Mouse (Mus musculus): ENCODE measurements around the gene Fgfr2. TPM values are rescaled to one million over a fixed set of nuclear protein-coding genes. Genes with fewer than 3 reads are reported as not detected.

The Fgfr2 gene
- polyA plus RNA-seq, 1 experiment from 2014 or later, result 24.1 TPM

GRCm38 (mm10) chr7:130547635-130548175 lies 2575.4 kb downstream of the Fgfr2 start:
- no peaks in the 10 kb centered on the region for H3K9me3 ChIP-seq (ENCODE audit: control insufficient read depth, low read length)
- 88% methylated on average over 12 of the region's 12 CpGs for WGBS
- peak overlapping the region; percentile 98 for H3K27ac ChIP-seq (ENCODE audit: low read depth, low read length)
- no peak overlapping the region for H3K9ac ChIP-seq (ENCODE audit: low read depth, low read length)
- H3K4me1 ChIP-seq (ENCODE audit: control insufficient read depth, insufficient read depth, low read depth, low read length), result peaks cover 15% of the 10 kb centered on the region
- no peak for ATAC-seq
- no peaks in the 10 kb centered on the region for H3K27me3 ChIP-seq (replicated peaks; ENCODE audit: control insufficient read depth, insufficient read depth, low read length)
- peak overlapping the region; percentile 94; the same call in 1 of the 2 replicates for H3K4me3 ChIP-seq (ENCODE audit: low read length)
- peaks cover 5% of the 10 kb centered on the region for H3K36me3 ChIP-seq (ENCODE audit: control insufficient read depth, insufficient read depth, low read length)
- H3K4me2 ChIP-seq (ENCODE audit: low read length), result peak overlapping the region; percentile 89

- H3K27ac ChIP-seq (ENCODE audit: low read depth, low read length), result peak overlapping the region; percentile 98
- ATAC-seq, result peak; percentile 97
- no peaks in the 10 kb centered on the region for H3K9me3 ChIP-seq (ENCODE audit: control insufficient read depth, low read length)
- H3K9ac ChIP-seq (ENCODE audit: low read depth, low read length), result peak overlapping the region; percentile 95
- under 1% methylated on average over 81 of the region's 84 CpGs for WGBS
- H3K27me3 ChIP-seq (replicated peaks; ENCODE audit: control insufficient read depth, insufficient read depth, low read length), result no peaks in the 10 kb centered on the region
- peaks cover 15% of the 10 kb centered on the region for H3K4me1 ChIP-seq (ENCODE audit: control insufficient read depth, insufficient read depth, low read depth, low read length)
- H3K4me3 ChIP-seq (ENCODE audit: low read length), result peak overlapping the region; percentile 94
- peaks cover 11% of the 10 kb centered on the region for H3K36me3 ChIP-seq (ENCODE audit: control insufficient read depth, insufficient read depth, low read length)
- peak overlapping the region; percentile 89 for H3K4me2 ChIP-seq (ENCODE audit: low read length)
Measured at GRCm38 (mm10) chr7:130546791-130547484, 2576.2 kb downstream of the Fgfr2 start.

GRCm38 (mm10) chr7:130546421-130546790 lies 2576.7 kb downstream of the Fgfr2 start:
- Histone ChIP-seq H3K4me2 (ENCODE audit: low read length) (peak overlapping the region; percentile 89), H3K27ac (ENCODE audit: low read depth, low read length) (peak overlapping the region; percentile 98), H3K9ac (ENCODE audit: low read depth, low read length) (peak overlapping the region; percentile 95), H3K4me3 (ENCODE audit: low read length) (peak overlapping the region; percentile 94), H3K9me3 (ENCODE audit: control insufficient read depth, low read length) (no peaks in the 10 kb centered on the region), H3K27me3 (replicated peaks; ENCODE audit: control insufficient read depth, insufficient read depth, low read length) (no peaks in the 10 kb centered on the region), H3K4me1 (ENCODE audit: control insufficient read depth, insufficient read depth, low read depth, low read length) (peaks cover 15% of the 10 kb centered on the region), H3K36me3 (ENCODE audit: control insufficient read depth, insufficient read depth, low read length) (peaks cover 11% of the 10 kb centered on the region)
- 5% methylated on average over 7 of the region's 7 CpGs for whole genome bisulfite sequencing
- no peak for ATAC-seq

- H3K27me3 ChIP-seq (replicated peaks; ENCODE audit: control insufficient read depth, insufficient read depth, low read length), result no peaks in the 10 kb centered on the region
- H3K4me3 ChIP-seq (ENCODE audit: low read length), result peak overlapping the region; percentile 94
- H3K4me1 ChIP-seq (ENCODE audit: control insufficient read depth, insufficient read depth, low read depth, low read length), result peaks cover 15% of the 10 kb centered on the region
- 60% methylated on average over 3 of the region's 3 CpGs for WGBS
- H3K27ac ChIP-seq (ENCODE audit: low read depth, low read length), result peak overlapping the region; percentile 98
- ATAC-seq, result no peak
- peaks cover 11% of the 10 kb centered on the region for H3K36me3 ChIP-seq (ENCODE audit: control insufficient read depth, insufficient read depth, low read length)
- H3K9ac ChIP-seq (ENCODE audit: low read depth, low read length), result peak overlapping the region; percentile 95
- no peaks in the 10 kb centered on the region for H3K9me3 ChIP-seq (ENCODE audit: control insufficient read depth, low read length)
- H3K4me2 ChIP-seq (ENCODE audit: low read length), result peak overlapping the region; percentile 89
Measured at GRCm38 (mm10) chr7:130545893-130546292, 2577.3 kb downstream of the Fgfr2 start.

GRCm38 (mm10) chr7:130545401-130545800 lies 2577.7 kb downstream of the Fgfr2 start:
- H3K9ac ChIP-seq (ENCODE audit: low read depth, low read length), result no peak overlapping the region
- H3K36me3 ChIP-seq (ENCODE audit: control insufficient read depth, insufficient read depth, low read length), result peaks cover 12% of the 10 kb centered on the region
- no peak for ATAC-seq
- H3K27me3 ChIP-seq (replicated peaks; ENCODE audit: control insufficient read depth, insufficient read depth, low read length), result no peaks in the 10 kb centered on the region
- no peak overlapping the region for H3K27ac ChIP-seq (ENCODE audit: low read depth, low read length)
- H3K4me3 ChIP-seq (ENCODE audit: low read length), result no peak overlapping the region
- 95% methylated on average over 5 of the region's 5 CpGs for WGBS
- H3K9me3 ChIP-seq (ENCODE audit: control insufficient read depth, low read length), result no peaks in the 10 kb centered on the region
- H3K4me2 ChIP-seq (ENCODE audit: low read length), result no peak overlapping the region
- peaks cover 15% of the 10 kb centered on the region for H3K4me1 ChIP-seq (ENCODE audit: control insufficient read depth, insufficient read depth, low read depth, low read length)

GRCm38 (mm10) chr7:130543181-130543580 lies 2580.0 kb downstream of the Fgfr2 start:
- no peak for ATAC-seq
- Histone ChIP-seq H3K36me3 (ENCODE audit: control insufficient read depth, insufficient read depth, low read length) (peaks cover 22% of the 10 kb centered on the region), H3K27me3 (replicated peaks; ENCODE audit: control insufficient read depth, insufficient read depth, low read length) (no peaks in the 10 kb centered on the region), H3K27ac (ENCODE audit: low read depth, low read length) (no peak overlapping the region), H3K9ac (ENCODE audit: low read depth, low read length) (no peak overlapping the region), H3K9me3 (ENCODE audit: control insufficient read depth, low read length) (no peaks in the 10 kb centered on the region), H3K4me3 (ENCODE audit: low read length) (no peak overlapping the region), H3K4me1 (ENCODE audit: control insufficient read depth, insufficient read depth, low read depth, low read length) (peaks cover 15% of the 10 kb centered on the region), H3K4me2 (ENCODE audit: low read length) (no peak overlapping the region)
- WGBS, result 97% methylated on average over 4 of the region's 4 CpGs

- no peaks in the 10 kb centered on the region for H3K4me1 ChIP-seq (ENCODE audit: control insufficient read depth, insufficient read depth, low read depth, low read length)
- H3K9ac ChIP-seq (ENCODE audit: low read depth, low read length), result no peak overlapping the region
- H3K27me3 ChIP-seq (replicated peaks; ENCODE audit: control insufficient read depth, insufficient read depth, low read length), result no peaks in the 10 kb centered on the region
- H3K27ac ChIP-seq (ENCODE audit: low read depth, low read length), result no peak overlapping the region
- no peak overlapping the region for H3K4me3 ChIP-seq (ENCODE audit: low read length)
- ATAC-seq, result no peak
- H3K36me3 ChIP-seq (ENCODE audit: control insufficient read depth, insufficient read depth, low read length), result peaks cover 30% of the 10 kb centered on the region
- no peak overlapping the region for H3K4me2 ChIP-seq (ENCODE audit: low read length)
- no peaks in the 10 kb centered on the region for H3K9me3 ChIP-seq (ENCODE audit: control insufficient read depth, low read length)
- WGBS, result 84% methylated on average over 7 of the region's 7 CpGs
Measured at GRCm38 (mm10) chr7:130540176-130540575, 2583.0 kb downstream of the Fgfr2 start.

GRCm38 (mm10) chr7:130537068-130537467 lies 2586.1 kb downstream of the Fgfr2 start:
- Histone ChIP-seq H3K4me2 (ENCODE audit: low read length) (no peak overlapping the region), H3K36me3 (ENCODE audit: control insufficient read depth, insufficient read depth, low read length) (peaks cover 24% of the 10 kb centered on the region), H3K9me3 (ENCODE audit: control insufficient read depth, low read length) (no peaks in the 10 kb centered on the region), H3K4me3 (ENCODE audit: low read length) (no peak overlapping the region), H3K4me1 (ENCODE audit: control insufficient read depth, insufficient read depth, low read depth, low read length) (no peaks in the 10 kb centered on the region), H3K9ac (ENCODE audit: low read depth, low read length) (no peak overlapping the region), H3K27me3 (replicated peaks; ENCODE audit: control insufficient read depth, insufficient read depth, low read length) (no peaks in the 10 kb centered on the region), H3K27ac (ENCODE audit: low read depth, low read length) (no peak overlapping the region)
- WGBS, result 90% methylated on average over 4 of the region's 4 CpGs
- no peak for ATAC-seq

GRCm38 (mm10) chr7:130535174-130535573 lies 2588.0 kb downstream of the Fgfr2 start:
- Histone ChIP-seq H3K27me3 (replicated peaks; ENCODE audit: control insufficient read depth, insufficient read depth, low read length) (no peaks in the 10 kb centered on the region), H3K27ac (ENCODE audit: low read depth, low read length) (no peak overlapping the region), H3K4me1 (ENCODE audit: control insufficient read depth, insufficient read depth, low read depth, low read length) (no peaks in the 10 kb centered on the region), H3K9me3 (ENCODE audit: control insufficient read depth, low read length) (no peaks in the 10 kb centered on the region), H3K9ac (ENCODE audit: low read depth, low read length) (no peak overlapping the region), H3K36me3 (ENCODE audit: control insufficient read depth, insufficient read depth, low read length) (peaks cover 24% of the 10 kb centered on the region), H3K4me2 (ENCODE audit: low read length) (no peak overlapping the region), H3K4me3 (ENCODE audit: low read length) (no peak overlapping the region)
- WGBS, result 90% methylated on average over 4 of the region's 4 CpGs
- no peak for ATAC-seq
